Mouse (Mus musculus) layer of hippocampus, adult 9-11 months (tissue): Measurements from ENCODE around the gene Ctsd.

Experiments
- DNase-seq: peaks from one replicate; pipeline ENCODE4 v3.0.0; 2022

Gene Ctsd

DNA sequence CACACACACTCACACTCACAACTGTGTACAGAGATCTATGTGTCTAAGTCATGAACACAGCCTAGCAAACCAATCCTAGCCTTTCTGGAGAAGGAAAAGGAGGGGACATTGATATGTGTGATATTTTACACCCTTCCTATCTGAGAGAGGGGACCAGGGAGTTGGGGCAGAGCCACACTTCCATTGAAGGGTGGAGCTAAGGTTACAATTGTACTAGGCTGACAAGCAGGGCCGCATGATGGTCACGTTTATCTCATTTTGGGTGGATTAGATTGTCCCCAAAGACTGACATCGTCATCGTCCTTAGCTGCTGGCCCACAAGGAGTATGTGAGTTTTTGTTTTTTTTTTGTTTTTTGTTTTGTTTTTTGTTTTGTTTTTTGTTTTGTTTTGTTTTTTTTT lies 56.6 kb downstream of the Ctsd start:
- DNase-seq = no peak

DNA sequence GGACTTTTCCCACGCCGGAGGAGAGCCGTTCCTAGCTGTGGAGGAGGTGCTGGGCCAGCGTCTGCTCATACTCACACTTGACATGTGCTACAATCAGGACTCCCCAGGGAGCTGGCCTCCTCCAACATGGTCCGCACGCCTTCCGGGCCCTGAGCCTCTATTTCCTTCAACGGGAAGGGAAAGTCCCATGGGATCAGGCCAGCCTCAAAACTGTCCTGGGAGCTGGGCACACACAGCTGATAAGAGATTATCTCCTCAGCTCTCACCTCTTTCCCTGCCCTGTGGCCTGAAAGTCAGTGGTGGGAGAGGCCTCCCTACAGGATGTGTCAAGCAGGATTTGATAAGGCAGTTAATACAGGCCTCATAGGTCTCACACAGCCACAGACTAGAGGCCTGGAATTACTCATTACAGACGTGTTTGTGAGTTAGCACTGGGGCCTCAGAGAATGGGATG lies 57.5 kb downstream of the Ctsd start:
- no peak for DNase-seq

DNA sequence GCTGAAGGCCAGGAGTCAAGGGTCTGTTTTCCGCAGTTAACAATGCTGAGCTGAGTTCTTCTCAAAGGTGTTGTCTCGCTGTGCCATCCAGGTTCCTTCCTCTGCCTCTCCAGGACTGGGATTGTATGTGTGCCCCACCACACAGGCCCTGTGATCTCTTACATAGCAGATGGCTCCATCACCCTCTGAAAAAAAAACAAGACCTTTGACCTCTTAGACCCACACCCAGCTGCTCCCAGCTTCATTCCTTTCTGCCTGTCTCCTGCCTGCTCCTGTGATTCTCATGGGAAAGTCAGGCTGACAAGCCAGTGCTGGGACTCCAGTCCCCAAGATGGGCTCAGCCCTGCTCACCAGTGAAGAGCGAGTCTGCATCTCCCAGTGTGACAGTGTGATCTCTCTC lies 59.3 kb downstream of the Ctsd start:
- no peak for DNase-seq

- no peak for DNase-seq
Observed at GRCm38 (mm10) chr7:142326714-142327445, 61.0 kb downstream of the Ctsd start.
